Mouse (Mus musculus) ZHBTc4 (cell line): ENCODE data around the gene Smyd1.
"Not testable (repeated sequence)": the region's sequence is repeated elsewhere in the genome, so short reads cannot be mapped to it uniquely, and the experiment has no call there.

Experiments used
- DNase-seq: peaks from one replicate; pipeline ENCODE4 v3.0.0-alpha.2; 2011; ENCODE audit warnings: low read depth, low spot score

Smyd1 gene

DNA sequence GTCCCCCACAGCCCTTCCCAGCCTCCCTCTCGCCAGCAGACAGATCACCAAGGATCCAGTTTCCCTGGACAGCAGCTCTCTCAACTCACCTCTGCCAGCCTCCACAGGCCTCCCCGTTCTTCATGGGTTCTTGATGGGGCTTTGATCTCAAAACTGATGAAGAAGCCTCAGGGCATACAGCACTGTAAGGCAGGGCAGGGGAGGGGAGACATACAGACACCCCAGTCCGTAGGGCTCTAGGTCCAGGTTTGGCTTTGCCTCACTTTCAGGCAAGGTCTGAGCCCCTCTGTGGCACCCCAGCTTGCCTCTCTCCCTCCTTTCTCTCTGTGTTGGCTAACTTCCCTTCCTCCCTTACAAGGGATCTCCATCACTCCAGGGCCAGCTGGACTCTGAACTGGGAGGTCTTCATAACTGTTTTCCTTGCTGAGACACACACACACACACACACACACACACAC is at the start of gene Smyd1:
Gene Smyd1, minus strand, starts transcription at position 408 of the 458 bp plus-strand sequence.
- no peak for DNase-seq

DNA sequence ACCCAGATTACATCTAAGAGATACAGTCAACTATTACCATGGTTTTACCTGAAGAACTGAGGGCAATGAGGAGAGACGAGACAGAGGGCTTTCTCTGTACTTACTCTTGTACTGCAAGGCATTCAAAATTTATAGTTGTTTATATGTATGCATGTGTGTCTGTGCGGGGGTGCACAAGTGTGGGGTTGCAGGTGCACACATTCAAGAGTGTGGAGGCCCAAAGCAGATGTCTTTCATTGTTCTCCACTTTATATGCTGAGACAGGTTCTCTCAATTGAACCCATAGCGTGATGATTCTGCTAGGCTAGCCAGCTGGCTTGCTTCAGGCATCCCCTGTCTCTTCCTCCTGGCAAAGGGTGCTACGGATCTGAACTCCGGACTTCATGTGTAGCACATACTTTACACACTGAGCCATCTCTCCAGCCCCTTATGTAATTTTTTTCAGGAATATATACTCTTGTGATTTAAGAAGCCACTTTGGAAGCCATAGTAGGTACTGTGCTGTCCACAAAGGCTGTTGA is 49.1 kb upstream of the Smyd1 start:
- no peak for DNase-seq

DNA sequence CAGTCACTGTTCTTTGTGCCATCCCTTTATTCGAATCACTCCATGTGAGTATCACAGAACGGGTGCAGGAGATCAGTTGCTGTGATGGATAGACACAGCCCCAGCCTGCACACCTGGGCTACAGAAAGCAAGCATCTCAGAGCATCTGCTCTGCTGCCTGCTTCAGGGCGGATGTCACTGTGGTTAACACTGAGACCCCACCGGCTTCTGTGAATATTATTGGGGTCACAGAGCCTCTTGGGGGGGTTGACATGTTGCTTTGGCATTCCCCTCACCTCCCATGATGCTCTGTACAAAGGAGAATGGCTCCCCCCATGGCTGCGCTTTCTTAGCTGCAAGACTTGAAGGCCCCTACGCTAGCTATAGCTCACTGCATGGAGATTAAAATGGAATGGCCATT is 47.4 kb upstream of the Smyd1 start:
- no peak for DNase-seq

DNA sequence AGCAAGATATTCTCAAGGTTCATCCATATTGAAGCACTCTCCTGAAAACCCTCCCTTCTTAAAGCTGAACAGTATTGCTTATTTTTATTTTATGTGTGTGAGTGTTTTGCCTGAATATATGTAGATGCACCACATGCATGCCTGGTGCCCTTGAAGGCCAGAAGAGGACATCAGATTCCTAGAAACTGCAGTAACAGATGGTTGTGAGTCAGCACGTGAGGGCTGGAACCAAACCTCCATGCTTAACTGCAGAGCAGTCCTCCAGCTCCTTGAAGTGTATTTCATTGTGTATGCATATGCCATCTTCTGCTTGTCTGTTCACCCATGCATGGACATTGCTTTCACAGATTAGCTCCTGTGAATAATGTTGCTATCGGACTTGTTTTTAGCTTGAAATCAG is 42.0 kb upstream of the Smyd1 start:
- no peak for DNase-seq

DNA sequence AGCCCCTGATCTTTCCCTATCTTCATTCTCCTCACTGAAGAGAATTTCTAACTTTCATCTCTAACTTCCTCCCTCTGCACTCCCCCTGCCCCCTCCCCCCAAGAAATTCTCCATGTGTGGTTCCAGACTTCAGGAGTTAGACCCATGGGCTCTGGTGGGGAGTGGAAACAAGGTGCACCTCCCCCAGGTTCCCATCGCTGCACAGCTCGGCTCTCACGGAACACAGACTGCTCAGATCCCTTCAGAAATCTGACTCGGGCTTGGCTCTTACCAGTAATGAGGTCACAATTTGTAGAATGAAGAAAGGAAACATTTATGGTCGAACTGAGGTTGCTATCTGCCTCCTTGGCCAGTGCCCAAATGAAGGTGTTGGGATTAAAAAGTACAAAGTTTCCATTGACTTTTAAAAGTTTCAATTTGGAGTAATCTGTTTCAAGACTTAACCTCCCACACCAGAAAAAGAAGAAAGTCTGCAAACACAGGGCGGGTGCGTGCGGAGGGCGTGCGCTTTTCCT is 39.2 kb upstream of the Smyd1 start:
- no peak for DNase-seq

DNA sequence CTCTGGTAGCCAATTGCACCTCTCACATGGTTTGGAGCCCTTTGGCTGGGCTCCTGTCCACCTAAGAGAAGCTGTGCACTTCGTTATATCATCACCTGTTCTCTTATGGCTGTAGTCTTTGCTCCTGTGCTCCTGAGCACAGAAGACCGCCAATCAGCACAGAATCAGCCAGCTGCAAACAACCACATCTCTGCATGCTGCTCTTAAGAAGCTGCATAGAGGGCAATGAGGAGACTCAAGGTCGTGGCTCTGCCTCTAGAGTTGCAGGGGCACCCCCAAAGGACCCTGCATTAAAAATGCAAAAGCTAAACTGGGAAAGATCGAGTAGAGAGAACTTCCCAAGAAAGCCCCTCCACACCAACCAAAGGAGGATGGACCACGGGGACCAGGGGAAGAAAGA is 38.7 kb upstream of the Smyd1 start:
- no peak for DNase-seq

DNA sequence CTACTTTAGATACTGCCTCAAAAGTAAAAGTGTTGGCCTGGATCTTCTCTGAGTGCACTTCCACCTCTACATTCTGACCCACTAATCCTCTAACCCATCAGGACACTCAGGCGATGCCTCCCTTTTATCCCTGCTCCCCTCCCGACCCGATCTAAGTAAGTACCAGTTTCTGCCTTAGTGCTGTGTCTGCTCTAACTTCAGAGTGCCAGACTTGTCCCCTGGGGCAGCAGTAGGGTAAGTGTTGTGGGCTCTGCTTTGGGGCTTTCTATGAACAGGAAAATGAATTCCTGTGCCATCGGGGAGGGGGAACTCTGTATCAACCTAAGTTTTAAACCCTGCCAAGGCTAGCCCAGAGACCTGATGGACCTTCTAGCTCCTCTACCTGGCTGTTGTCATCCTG is 38.2 kb upstream of the Smyd1 start:
- DNase-seq: no peak

DNA sequence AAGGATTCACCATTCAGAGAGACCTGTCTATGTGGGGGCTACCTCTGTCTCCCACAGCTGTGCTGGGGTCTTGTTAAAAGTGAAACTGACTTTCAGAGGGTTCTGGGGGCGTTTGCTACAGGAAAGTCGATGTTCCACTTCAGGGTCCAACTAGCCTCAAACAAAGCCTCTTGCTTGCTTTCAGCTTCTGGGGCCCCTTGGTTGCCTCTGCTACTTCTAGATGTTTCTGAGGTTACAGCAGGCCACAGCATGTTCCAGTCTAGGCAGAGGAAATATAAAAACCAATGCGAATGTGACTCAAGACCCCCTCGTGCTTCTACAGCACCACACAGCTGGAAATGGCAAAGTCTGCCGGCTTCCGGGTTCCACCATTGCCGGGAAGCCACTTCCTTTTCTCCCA is 35.5 kb upstream of the Smyd1 start:
- no peak for DNase-seq

DNA sequence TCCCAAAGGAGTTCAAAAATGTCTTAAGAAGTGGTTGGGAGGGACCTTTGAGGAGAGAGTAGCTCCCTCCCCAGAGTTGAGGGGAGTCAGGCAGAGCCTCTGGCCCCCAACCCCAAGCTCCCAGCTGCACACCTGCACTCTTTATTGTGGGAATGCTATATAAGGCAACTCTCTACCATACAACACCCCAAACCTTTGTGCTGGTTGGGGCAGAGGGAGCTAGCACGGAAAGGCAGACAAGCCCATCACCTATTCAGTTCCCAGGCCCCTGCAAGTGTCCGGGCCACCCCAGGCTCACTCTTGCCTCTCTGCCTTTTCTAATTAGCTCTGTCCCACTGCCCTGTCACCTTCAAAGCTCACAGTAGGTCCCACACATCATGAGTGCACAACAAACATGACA is 31.7 kb upstream of the Smyd1 start:
- no peak for DNase-seq

DNA sequence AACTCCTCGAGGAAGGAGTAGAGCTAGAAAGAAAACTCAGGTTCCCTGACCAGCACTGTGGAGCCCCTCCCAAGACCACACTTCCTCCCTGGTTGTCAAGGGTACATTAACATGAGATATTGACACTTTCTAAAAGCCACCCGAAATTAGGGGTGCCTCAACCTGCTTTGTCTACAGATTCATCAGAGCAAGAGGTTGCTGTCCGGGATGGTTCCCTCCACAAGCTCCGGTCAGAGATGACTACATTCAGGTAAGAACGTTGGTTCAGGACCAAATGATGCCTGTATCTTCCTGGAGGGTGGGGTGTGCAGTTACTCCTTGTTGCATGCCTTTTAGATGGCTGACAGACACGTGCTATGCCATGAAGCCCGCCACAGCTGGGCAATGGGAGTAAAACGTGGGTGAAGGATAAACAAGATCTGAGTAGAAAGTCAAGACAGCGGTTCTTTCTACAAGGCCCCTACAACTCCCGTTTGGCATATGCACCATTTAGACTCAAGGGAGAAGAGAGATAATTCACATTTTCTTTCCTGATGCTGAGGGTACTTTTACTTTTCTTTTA is 30.9 kb upstream of the Smyd1 start:
- no peak for DNase-seq

DNA sequence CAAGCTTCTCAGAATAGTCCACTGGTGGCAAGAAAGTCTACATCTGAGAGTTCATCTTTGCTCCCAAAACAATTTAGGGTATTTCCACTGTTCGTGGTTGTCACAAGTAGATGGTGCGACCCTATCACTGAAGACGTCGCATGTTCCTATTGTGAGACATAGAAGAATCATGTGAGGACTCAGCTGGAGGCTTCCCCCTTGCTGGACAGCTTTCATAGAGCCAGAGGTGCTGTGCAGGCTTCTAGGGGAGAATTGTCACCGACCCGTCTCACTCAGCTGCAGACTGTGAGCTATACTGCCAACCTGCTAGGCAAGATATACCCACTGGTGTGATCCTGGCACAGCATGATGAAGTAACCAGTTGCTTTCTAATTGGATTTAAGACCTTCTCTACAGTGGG is 30.2 kb upstream of the Smyd1 start:
- no peak for DNase-seq

DNA sequence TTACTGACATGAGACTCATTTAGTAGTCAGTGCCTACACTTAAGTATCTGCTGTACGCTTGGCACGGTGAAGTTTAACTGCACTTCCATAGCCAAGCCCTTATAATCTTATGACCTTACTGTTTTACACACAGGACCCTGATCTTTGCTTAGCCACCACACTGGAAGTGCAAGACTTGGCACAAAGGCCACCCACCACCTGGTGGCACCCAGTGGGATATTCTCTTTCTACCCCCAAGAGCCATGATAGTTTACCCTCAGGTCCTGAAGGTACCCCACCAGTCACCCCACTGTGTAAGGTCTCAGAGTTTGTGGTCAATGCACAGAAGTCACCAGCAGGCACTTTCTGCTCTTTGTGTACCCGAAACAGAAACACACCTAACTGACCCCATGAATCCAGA is 29.2 kb upstream of the Smyd1 start:
- no peak for DNase-seq

DNA sequence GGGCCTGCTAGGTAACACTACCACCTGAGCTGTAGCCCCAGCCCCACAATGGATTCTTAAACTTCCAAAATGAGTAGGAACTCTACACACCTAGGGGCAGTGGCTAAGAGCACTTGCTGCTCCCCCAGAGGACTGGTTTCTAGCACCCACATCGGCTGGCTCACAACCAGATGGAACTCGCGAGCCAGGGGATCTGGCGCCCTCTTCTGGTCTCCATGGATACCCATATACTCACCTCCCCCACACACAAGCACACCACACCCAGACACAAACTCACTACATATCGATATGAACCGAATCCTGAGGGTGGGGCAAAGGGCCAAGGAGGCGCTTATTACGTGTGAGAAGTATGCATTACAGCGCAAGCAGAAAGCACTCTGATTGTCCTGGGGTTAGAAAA is 26.0 kb upstream of the Smyd1 start:
- peak; percentile 55 for DNase-seq

DNA sequence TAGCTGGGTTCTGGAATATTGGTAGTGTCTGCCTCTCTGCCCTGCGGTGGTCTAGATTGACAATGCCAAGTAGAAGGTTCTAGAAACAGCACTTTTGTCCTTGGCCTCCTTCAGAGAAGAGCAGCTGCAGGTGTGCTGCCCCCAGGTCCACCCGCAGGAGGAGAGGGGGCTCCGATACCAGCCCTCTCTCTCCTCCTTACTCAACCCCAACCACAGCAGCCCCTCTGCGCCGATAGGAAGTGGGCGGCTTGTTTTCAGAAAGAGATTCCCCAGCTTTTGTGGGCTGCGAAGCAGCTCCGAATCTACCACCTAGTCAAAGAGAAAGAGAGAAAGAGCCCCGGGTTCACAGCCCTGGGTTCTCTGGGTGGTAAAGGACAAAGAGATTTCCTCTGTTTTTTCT is 19.1 kb upstream of the Smyd1 start:
- DNase-seq: no peak

DNA sequence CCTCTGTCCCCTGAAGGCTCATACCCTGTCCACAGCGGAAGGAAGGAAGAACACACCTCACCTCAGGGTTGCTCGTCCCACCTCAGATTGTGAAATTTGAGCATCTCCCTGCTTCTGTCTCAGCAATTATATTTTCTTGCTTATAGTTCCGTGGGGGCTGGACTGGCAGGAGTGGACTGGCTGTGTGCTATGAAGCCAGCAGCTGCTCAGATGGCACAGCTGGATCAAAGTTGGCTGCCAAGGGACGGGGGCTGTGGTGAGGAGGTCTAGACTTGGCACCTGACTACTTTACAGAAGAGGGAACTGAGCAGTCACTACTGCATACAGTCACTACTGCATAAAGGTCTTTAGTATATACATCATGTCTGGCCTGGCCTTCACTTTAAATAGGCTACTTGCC is 17.3 kb upstream of the Smyd1 start:
- no peak for DNase-seq

DNA sequence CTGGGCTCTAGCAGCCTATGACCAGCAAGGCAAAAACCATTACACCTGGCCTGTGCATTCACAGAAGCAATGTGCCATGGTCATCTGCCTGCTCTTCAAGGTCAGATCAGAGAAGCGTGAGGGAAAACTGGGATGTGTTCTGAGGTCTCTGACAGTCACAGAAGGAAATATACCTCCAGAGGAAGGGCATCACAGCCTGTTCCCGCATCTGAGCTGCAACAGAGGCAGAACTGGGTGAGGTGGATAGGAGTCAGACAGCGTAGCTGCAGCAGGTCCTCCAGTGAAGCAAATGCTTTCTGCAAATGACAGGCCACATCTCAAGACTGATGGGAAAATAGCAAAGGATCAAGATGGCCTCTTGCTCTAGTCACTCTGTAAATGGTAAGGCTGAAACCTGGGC is 16.9 kb upstream of the Smyd1 start:
- DNase-seq: no peak

DNA sequence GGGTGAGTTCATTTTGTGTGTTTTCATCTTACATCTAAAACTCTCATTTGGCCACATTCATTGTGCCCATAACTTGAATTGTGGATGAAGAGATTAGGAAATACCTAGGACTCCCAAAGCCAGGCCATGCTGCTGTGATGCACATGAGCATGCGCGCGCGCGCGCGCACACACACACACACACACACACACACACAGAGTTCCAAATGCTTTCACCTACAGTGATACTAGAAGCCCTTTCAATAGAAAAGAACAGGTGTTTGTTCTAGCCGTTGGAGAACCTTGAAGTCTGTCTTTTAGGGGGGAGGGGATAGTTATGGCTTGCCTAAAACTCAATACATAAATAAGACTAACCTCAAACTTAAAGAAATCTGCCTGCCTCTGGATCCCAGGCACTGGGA is 15.6 kb upstream of the Smyd1 start:
- no peak for DNase-seq

DNA sequence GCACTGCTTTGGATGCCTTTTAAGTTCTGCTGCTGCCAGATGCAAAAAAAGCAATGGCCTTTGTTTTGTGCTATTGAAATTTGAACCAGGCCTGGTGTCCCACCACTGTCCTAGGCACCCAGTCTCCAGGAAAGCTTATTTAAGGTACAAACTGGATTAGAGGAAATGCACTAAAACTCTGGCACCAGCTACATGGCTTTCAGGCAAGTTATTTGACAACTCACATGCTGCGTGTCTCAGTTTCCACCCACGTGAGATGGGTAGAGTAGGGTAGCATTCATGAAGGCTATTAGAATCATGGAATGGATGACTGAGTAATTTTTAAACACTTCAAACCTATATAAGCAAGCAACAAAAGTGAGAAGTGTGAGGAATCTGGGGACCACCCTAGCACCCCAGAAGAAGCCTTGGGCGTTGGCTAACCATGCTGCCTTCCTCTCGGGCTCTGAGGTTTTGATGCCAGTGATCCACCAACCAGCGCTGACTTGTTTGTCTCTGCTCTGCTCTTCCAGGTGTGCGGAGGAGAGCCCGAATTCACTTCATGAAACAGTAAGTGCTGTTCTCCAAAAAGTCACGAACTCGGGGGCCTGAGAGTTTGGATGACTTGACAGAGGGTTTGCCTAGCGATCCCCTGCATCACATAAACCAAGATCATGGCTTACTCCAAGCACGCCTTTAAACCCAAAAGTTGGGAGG is 11.7 kb upstream of the Smyd1 start:
- DNase-seq: no peak

DNA sequence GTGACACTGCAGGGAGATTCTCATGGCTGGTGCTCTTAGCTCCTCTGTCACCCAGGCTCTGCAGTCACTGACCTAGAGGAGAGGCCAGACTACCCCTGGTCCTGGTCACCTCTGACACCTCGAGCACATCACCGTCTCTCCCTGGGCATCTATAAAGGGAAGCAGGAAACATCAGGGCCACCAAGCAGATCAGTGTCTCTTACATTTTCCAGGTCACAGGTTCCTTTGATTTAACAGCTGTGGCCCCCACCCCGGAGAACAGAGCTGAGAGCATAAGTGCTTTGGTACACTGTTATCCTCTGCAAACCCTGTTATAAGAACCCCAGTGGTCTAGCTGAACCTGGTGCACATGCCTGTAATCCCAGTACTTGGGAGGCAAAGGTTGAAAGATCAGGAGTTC is 11.0 kb upstream of the Smyd1 start:
- no peak for DNase-seq

DNA sequence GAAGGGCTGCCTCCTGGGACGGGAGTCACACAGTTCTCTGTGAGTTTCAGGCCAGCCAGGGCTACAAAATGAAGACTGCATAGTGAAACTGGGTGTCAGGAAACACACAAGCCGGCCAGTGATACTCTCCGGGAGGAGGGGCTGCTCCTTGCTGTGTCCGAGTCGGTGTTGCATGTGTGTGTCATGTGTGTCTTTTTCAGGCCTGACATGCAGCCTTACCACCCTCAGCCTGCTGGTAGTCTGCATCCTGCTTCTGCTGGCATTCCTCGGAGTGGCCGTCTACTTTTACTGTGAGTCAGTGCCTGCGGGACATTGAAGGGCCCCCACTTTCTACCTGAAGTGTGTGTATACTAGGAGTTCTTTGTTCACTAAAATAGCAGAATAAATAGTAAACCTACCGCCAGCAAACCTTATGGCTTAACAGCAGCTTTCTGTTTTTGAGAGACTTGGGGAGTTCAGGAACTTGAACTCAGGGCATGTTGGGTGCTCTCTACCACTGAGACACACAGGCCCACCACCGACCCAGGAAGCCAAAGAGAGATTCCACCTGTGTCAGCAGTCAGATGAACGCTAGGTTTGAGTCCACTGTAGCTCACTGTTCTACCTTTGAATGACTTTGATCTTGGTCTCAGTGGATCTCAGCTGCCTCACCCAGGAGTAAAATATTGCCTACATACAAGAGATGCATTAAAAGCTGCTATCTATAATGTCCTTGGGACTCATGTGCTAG is 10.4 kb upstream of the Smyd1 start:
- no peak for DNase-seq

DNA sequence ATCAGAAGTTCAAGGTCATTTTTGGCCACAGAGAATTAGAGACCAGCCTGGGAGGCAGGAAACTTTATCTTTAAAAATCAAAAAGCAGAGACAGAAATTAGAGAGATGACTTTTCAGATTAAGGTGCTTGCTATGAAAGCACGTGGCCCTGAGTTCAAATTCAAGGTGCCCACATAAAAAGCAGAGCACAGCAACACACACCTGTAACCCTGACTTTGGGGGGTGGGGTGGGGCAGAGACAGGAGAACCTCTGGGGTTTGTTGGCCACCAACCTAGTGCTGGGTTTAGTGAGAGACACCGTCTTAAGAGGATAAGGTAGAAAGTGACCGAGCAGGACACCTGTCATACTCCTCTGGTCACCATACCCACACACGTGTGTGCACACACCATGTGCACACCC is 9.5 kb upstream of the Smyd1 start:
- DNase-seq: not testable (repeated sequence)

DNA sequence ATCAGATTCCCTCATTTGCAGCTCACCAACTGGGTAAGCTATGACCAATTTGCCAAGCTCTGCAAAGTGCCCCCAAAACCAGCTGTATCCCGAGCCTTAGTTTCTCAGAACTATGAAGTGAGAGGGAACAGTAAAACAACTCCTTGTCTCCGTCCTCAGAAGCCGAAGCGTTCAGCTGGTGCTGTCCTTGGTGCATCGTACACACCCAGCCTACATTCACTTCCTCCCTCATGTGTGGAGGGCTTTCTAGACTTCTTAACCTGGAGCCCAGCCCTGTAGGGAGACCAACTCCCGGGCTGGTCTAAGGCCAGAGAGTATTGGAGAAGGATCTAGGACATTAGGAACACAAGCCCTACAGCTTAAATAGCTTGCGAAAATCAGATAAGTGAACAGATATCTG is 8.5 kb upstream of the Smyd1 start:
- no peak for DNase-seq

DNA sequence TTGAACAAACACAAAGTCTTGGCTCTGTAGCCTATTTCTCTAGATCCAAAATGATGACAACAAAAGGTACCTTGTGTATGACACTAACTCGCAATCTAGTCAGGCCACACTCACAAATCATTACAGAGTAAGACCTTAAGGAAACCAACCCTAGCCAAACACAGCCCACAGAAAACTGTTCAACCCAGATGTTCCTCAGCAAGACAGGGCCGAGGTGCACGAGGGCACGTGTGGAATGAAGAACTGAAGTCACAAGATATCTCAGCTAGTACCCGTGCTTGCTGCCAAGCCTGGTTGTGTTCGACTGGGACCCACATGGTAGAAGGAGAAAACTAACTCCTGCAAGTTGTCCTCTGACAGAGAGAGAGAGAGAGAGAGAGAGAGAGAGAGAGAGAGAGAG is 7.8 kb upstream of the Smyd1 start:
- DNase-seq: no peak
